Mouse (Mus musculus): ENCODE data around the gene Prpsap1.
"Not testable (repeated sequence)": the region's sequence is repeated elsewhere in the genome, so short reads cannot be mapped to it uniquely, and the experiment has no call there.

The Prpsap1 gene

DNA sequence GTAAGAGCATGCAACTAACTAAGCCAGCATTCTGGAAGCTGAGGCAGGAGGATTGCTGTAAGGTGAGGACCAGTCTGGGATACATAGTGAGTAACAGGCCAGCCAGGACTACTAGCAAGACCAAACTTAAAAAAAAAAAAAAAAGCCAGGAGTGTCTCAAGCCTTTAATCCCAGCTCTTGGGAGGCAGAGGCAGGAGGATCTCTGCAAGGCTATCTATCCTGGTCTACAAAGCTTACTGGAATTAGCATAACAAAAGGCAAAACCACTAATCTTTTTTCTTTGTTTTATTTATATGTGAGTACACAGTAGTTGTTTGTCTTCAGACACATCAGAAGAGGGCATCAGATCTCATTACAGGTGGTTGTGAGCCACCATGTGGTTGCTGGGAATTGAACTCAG is 5.8 kb downstream of the Prpsap1 start:
- DNase-seq (ENCODE audit: low spot score), result no peak

DNA sequence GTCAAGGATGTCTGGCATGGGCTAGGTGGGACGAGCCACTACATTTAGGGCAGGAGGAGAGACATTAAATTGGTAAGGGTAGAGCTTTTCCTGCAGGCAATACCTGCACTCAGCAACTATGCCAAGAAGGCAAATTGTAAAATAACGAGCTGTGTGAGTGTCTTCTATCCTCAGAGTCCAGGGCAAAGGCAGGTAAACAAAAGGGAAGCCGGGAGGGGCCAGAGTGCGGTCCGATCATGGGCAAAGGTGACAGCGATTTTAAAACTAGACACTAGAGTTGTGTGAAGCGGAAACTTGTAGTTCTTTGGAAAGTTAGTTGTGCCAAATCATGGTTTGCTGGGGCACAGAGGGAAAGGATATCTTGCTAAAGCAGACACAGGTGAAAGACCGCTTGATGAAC is 9.7 kb downstream of the Prpsap1 start:
- no peak for DNase-seq (ENCODE audit: low spot score)

DNA sequence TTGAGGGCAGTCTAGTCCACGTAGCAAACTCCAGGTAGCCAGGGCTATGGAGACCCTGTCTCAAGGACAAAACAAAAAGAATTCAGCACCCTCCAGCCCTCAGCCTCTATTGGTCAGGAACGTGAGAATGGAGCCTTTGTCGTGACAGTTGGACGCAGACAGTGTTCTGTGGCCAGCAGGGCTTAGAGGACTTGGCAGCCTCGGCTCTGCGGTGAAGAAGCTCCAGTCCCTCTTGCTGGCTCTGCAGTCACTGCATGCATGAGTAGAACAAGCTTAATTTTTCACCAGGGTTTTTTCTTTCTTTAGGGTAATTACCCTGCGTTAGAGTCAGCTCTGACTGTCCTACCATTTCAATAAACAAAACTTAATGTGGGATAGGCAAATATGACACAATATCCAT is 12.2 kb downstream of the Prpsap1 start:
- no peak for DNase-seq (ENCODE audit: low spot score)

GRCm38 (mm10) chr11:116480975-116481374 is 13.0 kb downstream of the Prpsap1 start:
- no peak for DNase-seq (ENCODE audit: low spot score)

DNA sequence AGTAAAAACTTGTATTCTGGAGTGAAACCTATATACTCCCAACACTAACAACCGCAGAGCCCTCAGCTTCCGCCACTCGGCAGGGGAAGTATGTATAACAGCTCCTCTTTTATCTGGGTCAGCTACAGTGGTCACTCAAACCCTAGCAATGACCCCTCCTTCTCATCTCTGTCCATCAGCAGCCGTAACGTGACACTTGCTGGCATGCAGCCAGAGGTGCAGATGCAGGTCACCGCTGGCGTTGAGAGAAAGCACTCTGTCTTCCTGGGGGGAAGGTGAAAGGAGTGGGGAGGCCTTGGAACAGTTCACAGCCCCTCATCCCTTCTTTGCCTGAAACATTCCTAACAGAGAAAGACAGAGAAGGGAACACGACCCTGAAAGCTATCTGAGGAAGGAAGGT is 14.2 kb downstream of the Prpsap1 start:
- DNase-seq (ENCODE audit: low spot score), result no peak

GRCm38 (mm10) chr11:116478978-116479377 is 15.0 kb downstream of the Prpsap1 start:
- DNase-seq (ENCODE audit: low spot score), result no peak

DNA sequence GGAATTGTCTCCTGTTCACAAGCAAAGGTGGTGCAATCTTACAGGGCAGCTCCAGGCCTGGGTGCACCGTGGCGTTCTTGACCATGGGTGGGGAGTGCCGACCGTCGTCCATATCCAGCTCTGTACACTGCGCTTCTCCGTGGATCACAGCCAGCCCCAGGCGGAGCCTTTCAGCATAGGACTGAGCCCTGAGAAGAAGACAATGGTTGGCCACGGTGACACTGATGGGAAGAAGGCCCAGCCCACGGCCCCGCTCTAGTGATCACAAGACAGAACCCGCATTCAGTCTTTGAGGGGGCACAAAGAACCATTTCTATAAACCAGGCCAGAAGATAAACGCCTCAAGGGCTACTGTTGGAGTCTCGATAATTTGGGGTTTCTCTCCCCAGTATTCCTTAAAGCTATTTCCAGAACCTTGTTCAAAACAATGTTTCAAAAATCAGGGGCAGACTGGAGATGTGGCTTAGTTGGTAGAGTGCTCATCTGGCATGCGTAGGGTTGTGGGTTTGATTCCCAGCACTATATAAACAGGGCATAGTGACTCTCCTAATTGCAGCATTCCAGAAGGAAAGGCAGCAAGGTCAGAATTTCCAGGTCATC is 16.7 kb downstream of the Prpsap1 start:
- DNase-seq (ENCODE audit: low spot score), result no peak

- DNase-seq (ENCODE audit: low spot score), result no peak
These were observed 17.3 kb downstream of the Prpsap1 start for GRCm38 (mm10) chr11:116476696-116477095.

- DNase-seq (ENCODE audit: low spot score), result no peak
These were observed 18.0 kb downstream of the Prpsap1 start for GRCm38 (mm10) chr11:116476041-116476440.

- DNase-seq (ENCODE audit: low spot score), result no peak
These were observed 21.7 kb downstream of the Prpsap1 start for GRCm38 (mm10) chr11:116472275-116472674.

GRCm38 (mm10) chr11:116470896-116471295 is 23.1 kb downstream of the Prpsap1 start:
- DNase-seq (ENCODE audit: low spot score), result no peak

DNA sequence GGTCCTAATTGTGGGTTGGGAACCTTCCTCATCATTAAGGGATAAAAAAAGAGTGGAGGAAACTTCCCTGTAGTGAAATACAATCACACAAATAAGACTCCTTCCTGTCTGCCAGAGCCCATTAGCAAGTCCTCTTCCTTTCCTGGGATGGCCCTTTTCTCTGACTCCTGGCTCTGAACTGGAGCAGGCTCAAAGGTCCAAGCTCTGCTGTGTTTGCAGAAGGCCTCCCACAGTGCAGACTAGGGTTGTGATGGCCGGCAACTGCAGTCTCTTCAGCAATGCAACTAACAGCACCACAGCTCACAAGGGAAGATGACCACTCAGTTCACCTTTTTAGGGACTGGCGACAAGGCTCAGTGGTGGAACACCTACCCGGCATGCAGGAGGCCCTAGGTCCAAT is 23.8 kb downstream of the Prpsap1 start:
- no peak for DNase-seq (ENCODE audit: low spot score)

DNA sequence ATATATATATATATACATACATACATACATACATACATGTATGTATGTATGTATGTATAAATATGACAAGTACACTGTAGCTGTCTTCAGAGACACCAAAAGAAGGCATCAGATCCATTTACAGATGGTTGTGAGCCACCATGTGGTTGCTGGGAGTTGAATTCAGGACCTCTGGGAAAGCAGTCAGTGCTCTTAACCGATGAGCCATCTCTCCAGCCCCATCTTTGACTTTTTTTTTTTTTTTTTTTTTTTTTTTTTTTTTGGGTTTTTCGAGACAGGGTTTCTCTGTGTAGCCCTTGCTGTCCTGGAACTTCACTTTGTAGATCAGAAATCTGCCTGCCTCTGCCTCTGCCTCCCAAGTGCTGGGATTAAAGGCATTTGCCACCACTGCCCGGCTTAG is 25.7 kb downstream of the Prpsap1 start:
- not testable (repeated sequence) for DNase-seq (ENCODE audit: low spot score)

DNA sequence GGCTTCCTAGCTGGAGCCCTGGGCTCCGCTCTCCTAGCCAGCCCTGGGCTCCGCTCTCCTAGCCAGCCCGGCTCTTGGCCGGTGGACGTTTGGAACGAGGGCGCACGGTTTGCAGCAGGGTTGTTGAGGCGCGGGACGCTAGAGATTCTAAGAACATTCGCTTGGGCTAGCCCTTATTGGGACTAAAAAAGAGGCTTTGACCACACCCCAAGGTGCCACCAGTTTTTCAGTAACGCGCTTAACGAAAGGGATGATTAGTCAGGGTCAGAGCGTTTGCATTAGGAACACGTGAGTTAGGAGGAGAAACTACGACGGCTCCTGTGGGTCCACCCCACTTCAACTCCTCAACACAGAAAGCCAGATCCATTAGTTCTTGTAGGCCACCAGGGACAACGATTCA is 27.9 kb downstream of the Prpsap1 start, which contains the start of gene Qrich2:
Qrich2 (minus strand) TSS at position 101 of the 400 bp plus-strand sequence.
- no peak for DNase-seq (ENCODE audit: low spot score)

DNA sequence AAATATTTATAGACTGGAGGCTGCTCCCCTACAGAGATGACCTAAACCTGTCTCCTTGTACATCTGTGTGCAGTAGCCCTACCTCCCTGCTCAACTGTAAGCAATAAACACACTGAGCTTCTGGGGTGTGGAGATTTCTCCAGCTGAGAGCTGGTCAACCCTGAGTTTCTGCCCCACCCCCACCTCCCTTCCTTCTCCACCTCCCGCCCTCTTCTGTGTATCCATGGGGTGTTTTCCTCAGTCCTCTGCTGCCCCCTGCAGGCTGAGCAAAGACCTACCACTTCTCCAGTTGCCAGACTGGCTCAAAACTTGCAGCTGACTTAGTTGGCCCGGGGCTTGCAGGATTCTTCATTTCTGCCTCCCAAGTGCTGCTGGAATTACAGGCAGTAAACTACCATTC is 30.2 kb downstream of the Prpsap1 start:
- DNase-seq (ENCODE audit: low spot score), result peak; percentile 82

DNA sequence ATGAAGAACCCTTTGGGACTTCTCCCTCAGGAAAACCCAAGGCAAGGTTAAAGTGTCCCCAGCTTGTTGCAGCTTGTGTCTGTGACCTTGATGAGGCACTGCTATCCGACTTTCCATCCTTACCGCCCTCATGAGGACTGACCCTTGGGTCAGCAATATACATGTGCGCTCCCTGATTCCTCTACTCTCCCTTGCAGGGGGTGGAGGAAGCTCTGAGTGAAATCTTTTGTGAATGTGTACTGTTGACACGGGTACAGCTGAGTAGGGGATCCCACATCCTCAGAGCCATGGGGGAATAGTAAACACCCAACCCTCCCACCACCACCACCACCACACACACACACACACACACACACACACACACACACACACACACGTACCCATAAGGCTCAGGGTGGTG is 30.7 kb downstream of the Prpsap1 start:
- no peak for DNase-seq (ENCODE audit: low spot score)

DNA sequence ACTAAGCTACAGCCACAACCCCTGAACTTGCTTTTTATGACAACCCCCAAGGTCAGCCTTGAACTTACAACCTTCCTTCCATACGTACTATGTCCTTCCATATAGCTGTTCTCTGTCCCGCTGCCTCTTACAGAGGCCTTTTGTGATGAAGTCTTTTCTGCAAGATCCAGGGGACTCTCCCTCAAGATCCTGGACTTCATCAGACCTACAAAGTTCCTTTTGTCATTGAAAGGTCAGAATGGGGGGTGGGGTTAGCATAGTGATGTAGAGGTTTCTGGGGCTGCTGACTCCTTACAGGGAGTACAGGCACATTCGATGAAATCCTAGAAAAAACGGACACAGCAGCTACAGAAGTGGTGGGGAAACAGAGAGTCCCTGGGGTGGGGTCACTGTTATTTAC is 34.2 kb downstream of the Prpsap1 start:
- DNase-seq (ENCODE audit: low spot score), result no peak

GRCm38 (mm10) chr11:116456234-116456633 is 37.8 kb downstream of the Prpsap1 start:
- no peak for DNase-seq (ENCODE audit: low spot score)

DNA sequence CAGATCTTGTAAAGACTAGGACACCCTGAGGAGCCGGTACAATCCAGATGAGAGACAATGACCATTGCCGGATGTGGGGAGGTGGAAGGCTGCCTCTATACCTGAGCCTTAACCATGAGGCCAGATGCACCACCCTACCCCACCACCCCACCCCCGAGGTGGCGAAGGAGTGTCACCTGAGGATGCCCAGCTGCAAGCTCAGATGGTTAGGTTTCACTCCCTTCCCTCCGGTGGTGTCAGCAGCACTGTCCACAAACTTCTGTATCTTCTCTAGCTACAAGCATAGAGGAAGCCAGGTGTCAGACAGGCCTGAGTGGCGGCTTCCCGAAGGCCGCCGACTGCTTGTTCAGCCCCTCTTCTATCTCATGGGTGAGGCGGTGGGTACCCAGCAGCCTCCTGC is 40.1 kb downstream of the Prpsap1 start:
- DNase-seq (ENCODE audit: low spot score), result no peak

DNA sequence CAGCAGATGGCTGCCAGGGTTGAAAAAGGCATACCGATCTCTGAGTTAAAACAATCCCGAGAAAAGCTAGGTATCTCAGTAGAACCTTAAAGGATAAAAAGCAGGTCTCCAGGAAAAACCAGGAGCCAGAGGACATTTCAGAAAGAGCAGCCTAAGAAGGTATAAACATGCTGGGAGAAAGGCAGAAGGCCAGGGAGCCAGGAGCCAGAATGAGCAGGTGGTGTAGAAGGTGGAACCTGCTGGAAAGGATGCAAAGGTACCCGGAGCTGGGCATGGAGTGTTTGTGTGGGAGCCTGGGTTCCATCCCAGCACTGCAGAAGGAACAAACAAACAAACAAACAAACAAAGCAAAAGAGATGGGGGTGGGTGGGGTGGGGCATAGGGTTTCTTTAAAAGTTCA is 44.7 kb downstream of the Prpsap1 start:
- no peak for DNase-seq (ENCODE audit: low spot score)

DNA sequence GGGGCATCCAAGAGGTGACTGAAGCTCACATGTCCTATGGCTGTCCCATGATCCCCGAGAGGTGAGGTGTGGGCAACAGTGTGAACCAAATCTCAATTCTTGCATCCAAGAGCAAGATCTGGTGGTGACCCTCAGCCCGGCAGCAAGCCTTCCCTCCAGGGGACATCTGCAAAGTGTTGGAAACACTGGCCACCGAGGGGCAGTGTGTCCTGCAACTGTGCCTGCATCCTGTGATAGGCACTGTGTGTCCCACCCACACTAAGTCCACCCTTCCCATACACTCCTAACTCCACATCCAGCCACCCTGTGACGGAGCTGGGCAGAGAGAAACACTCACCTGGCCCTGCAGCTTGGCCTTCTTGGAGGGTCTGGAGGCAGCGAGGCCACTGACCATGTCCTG is 46.2 kb downstream of the Prpsap1 start:
- DNase-seq (ENCODE audit: low spot score), result no peak

GRCm38 (mm10) chr11:116446308-116446887 is 47.6 kb downstream of the Prpsap1 start:
- DNase-seq (ENCODE audit: low spot score), result no peak

GRCm38 (mm10) chr11:116445596-116446307 is 48.2 kb downstream of the Prpsap1 start:
- peak; percentile 95 for DNase-seq (ENCODE audit: low spot score)

DNA sequence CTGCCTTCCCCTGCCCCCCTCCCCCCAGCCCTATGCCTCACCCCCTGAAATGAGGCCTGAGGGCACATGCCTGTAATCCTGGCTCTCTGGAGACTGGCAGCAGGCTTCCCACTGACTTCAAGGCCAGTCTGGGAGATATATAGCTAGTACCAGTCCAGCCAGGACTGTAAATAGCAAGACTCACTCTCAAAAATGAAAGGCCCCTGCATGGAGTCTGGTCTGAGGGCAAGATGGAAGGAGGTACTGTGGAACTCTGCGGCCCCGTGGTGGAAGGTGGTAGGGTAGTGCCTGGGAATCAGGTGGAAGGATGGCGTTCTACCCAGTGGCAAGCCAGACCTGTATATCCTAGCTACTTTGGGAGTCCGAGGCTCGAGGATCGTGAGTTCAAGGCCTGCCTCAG is 50.1 kb downstream of the Prpsap1 start:
- DNase-seq (ENCODE audit: low spot score), result no peak

Data from ovary, postnatal 14 days (tissue).